Mouse (Mus musculus) bone marrow macrophage, adult 2 months (primary cell): Measurements from ENCODE around the gene Gm498.

Experiments
- CTCF ChIP-seq: IDR thresholded peaks from 2 replicates; pipeline ENCODE4 v1.5.1; 2012; ENCODE audit warnings: low read depth, mild to moderate bottlenecking, low read length, moderate library complexity
- POLR2A ChIP-seq: IDR thresholded peaks from 2 replicates; pipeline ENCODE4 v1.6.1; 2012; ENCODE audit warnings: mild to moderate bottlenecking, low read depth, low read length, borderline replicate concordance

DNA sequence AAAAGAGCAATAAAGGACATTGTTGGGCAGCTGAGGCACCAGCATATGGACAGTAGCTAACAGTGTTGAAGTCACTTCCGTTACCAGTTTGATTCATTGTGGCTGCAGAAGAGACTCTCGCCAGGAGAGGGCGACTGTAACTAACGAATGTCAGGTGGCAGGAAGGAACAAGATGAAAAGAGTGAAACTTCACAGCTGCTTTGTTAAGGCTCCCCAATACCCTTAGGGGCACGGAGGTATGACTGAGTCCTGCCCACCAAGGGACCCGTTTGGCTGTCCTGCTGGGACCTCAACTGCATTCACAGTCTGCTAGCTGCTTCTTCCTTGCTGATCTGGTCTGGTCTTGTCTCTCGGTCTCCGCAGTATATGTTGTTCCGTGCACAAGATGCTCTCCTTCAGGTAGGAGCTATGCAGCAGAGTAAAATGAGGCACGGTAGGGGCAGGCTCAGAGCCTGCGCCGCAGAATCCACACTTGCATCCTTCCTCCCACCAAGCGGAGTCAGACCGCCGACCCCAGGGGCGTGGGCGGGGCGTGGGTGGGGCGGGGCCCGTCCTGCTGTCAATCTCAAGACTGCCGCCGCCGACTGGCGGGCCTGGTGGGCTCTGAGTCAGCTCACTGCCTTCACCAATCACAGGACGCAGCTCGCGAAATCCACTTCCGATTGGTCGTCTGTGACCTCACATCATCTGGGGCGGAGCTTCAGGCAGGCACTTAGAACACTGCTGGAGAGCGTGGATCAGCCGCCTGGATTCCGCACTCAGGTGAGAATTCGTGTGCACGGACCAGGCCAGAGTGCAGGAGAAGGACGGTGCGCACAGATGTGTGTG lies 36.9 kb upstream of the Gm498 start:
- TF ChIP-seq CTCF (peak; percentile 55; the same call in 1 of the 2 replicates), POLR2A (no peak)
